Mouse (Mus musculus): ENCODE results near the gene Dnah1.

- no peak for TF ChIP-seq CTCF (IDR thresholded peaks at IDR 0.05; ENCODE audit: control insufficient read depth, insufficient read depth, insufficient read length)
- TF ChIP-seq MYOG (IDR thresholded peaks at IDR 0.05; ENCODE audit: control insufficient read depth, extremely low read depth, insufficient read length), result no peak
- no peak for TF ChIP-seq USF1 (IDR thresholded peaks at IDR 0.05; ENCODE audit: low read depth)
- TF ChIP-seq CEBPB (IDR thresholded peaks at IDR 0.05; ENCODE audit: low read depth), result no peak
- TF ChIP-seq MAX (IDR thresholded peaks at IDR 0.05), result no peak
- no peak for TF ChIP-seq MYOD1 (IDR thresholded peaks at IDR 0.05; ENCODE audit: control insufficient read depth, insufficient read length, low read depth)
- no peak for TF ChIP-seq FOSL1 (IDR thresholded peaks at IDR 0.05; ENCODE audit: insufficient read depth, low read length, poor library complexity, severe bottlenecking)
These were observed 72.1 kb downstream of the Dnah1 start for GRCm38 (mm10) chr14:31251626-31252025.
